ENCODE assay signal across 23 mouse cellular contexts in the genomic region with DNA sequence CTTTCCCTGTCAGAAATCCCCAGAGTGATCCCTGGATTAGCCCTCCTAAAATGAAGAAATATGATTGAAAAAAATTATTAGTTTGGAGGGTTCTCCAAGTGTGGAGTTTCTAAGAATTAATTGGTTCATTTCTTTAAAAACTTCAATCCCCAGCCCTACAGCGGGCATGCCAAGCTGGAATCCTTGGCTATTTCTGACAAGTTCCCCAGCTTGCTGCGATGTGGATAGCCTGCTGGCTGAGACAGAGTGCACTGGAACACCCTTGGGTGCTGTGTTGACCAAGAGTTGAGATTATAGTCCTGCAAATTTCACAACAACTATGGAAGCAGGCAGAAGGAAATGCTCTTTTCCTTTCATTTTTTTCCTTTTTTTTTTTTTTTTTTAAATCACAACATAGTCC. TPM values are rescaled to one million over a fixed set of nuclear protein-coding genes. Genes with fewer than 3 reads are reported as not detected.
"Had no signal": no experiment of that assay in that cellular context is flagged by ENCODE, and none has a peak within 500 bp of the region (broad histone marks: within the 10 kb centered on the region; RNA-seq: fewer than 3 reads in every experiment).

No protein-coding gene starts in this region.

- DNase-seq: liver, postnatal 0 days; lung, adult 2 months; lung, postnatal 14 days; lung, postnatal 36 days; midbrain, embryonic 14.5 days; retina, postnatal 1 day; right cerebral cortex, adult 18-20 months; right cerebral cortex, postnatal 25 days; right cerebral cortex, postnatal 4 days; spleen, adult 18-20 months; thymus, adult 18-20 months; thymus, postnatal 14 days; thymus, postnatal 36 days had no signal

- H3K36me3 ChIP-seq: lung, embryonic 15.5 days; midbrain, embryonic 12.5 days; neural tube, embryonic 12.5 days had no signal

- H3K9me3 ChIP-seq: lung, embryonic 15.5 days; megakaryocyte, embryonic 14.5 days; midbrain, embryonic 12.5 days; neural tube, embryonic 12.5 days had no signal

- H3K9ac ChIP-seq: liver, postnatal 0 days; lung, embryonic 15.5 days; midbrain, embryonic 12.5 days; neural tube, embryonic 12.5 days had no signal

- ATAC-seq: liver, postnatal 0 days; lung, postnatal 0 days; midbrain, embryonic 16.5 days had no signal

- H3K27ac ChIP-seq: lung, embryonic 15.5 days; macrophage; midbrain, embryonic 12.5 days; neural tube, embryonic 12.5 days had no signal

- H3K4me3 ChIP-seq: lung, embryonic 15.5 days; megakaryocyte, embryonic 14.5 days; midbrain, embryonic 12.5 days; neural tube, embryonic 12.5 days had no signal

- H3K27me3 ChIP-seq: lung, embryonic 15.5 days; megakaryocyte, embryonic 14.5 days; neural tube, embryonic 12.5 days had no signal

- H3K4me2 ChIP-seq: lung, embryonic 15.5 days; midbrain, embryonic 12.5 days; neural tube, embryonic 12.5 days had no signal

- H3K4me1 ChIP-seq: lung, embryonic 15.5 days; midbrain, embryonic 12.5 days; neural tube, embryonic 12.5 days had no signal

RNA-seq across cellular contexts. Expression of a gene that starts 7.8 kb away (rescaled TPM):
- polyA plus RNA-seq: macrophage had no signal

RNA-seq across cellular contexts. Expression of a gene that starts 24.1 kb away (rescaled TPM):
- polyA plus RNA-seq: liver, postnatal 0 days; lung, embryonic 15.5 days; lung, postnatal 0 days; macrophage; midbrain, embryonic 12.5 days; midbrain, embryonic 14.5 days; neural tube, embryonic 12.5 days; neural tube, embryonic 14.5 days; stomach, embryonic 16.5 days; thymus, postnatal 0 days had no signal
